Comparison of ENCODE assay signal across 8 mouse cellular contexts in the genomic region with DNA sequence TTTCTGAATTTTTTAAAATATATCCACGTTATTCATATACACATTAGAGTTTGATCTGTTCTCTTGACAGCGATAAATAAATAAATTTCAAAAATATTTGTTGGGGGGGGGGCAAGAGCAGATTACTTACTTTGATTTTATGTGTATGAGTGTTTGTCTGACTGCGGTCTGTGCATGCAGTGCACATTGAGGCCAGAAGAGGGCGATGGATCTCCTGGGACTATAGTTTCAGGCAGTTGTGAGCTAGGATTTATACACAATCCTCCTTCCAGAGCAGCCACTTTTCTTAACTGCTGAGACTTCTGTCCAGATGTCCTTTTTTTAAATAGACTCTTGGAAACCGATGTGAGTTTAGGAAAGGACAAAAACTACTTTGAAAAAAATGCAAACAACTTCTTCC.
DNase-seq lines count a peak whose midpoint lies in the region; ATAC-seq lines count a peak whose summit lies in the region.

No protein-coding gene starts in this region.

- DNase-seq in embryo, embryonic 10.5 days (ENCODE audit: low spot score): peak; percentile 5
- DNase-seq in embryo, embryonic 9.5 days (ENCODE audit: extremely low spot score): no peak
- DNase-seq in layer of hippocampus, adult 11-12 months (ENCODE audit: low spot score): peak; percentile 7
- DNase-seq in layer of hippocampus, postnatal 14 days (ENCODE audit: low spot score in 2 of 2): no peak
- DNase-seq in 416B (ENCODE audit: low read depth): peak; percentile 4
- DNase-seq in adipocyte (ENCODE audit: low spot score): peak; percentile 8
- DNase-seq in adrenal gland, postnatal 14 days: no peak

- ATAC-seq in inflammation-experienced regulatory T-cells, adult 6 months: no peak

Comparison
In these comparisons a context has a peak if more than half of its experiments do, and no peak if none do; other contexts are left out.
1. DNase-seq: peak in embryo, embryonic 10.5 days (single experiment), layer of hippocampus, adult 11-12 months (single experiment), 416B (single experiment) and adipocyte (single experiment); none in embryo, embryonic 9.5 days (single experiment), layer of hippocampus, postnatal 14 days (0 of 2) and adrenal gland, postnatal 14 days (single experiment).